Mouse (Mus musculus) induced T-regulatory cell, adult 2 months (primary cell): Measurements from ENCODE around the gene Gsap.
"Not testable (repeated sequence)": the region's sequence is repeated elsewhere in the genome, so short reads cannot be mapped to it uniquely, and the experiment has no call there.

Experiments used
- DNase-seq: peaks from one replicate; pipeline ENCODE4 v3.0.0-alpha.2; 2012; ENCODE audit warnings: low read depth

Gene Gsap

DNA sequence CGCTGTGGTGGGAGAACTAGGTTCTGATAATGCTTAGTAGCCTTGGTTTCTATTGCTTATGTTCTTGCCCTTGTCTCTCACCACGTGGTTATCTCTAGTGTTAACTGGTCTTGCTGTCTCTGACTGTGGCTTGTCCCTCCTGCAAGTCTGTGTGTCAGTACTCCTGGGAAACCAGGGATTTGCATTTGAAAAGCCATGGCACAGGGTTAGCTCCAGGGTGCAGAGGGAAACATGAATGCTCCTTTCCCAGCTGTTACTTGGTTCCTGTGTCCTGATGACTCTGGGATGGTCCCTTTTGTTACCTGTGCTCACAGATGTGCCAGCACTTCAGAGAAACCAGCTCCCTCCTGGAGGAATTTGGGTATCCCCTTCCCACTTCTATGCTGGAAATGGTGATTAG, 3.0 kb upstream of the Gsap start:
- not testable (repeated sequence) for DNase-seq

DNA sequence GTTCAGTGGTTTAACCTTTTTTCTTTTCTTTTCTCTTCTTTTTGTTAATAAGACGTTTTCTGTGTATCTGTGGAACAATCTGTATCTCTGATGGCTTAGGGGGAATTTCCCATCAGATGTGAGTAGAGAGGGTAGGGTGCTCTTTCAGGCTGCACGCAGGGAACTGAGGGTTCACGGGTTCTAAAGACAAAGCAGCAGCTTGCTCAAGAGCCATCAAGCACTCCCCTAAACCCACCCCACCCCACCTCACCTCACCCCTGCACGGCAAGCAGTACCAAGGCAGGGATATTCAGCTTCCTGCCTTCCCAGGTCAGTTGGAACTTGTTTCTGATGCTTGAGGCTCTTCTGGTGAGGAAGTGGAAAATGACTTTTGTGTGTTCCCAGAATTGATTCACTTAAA, 766 bp downstream of the Gsap start:
- DNase-seq, result peak; percentile 76

DNA sequence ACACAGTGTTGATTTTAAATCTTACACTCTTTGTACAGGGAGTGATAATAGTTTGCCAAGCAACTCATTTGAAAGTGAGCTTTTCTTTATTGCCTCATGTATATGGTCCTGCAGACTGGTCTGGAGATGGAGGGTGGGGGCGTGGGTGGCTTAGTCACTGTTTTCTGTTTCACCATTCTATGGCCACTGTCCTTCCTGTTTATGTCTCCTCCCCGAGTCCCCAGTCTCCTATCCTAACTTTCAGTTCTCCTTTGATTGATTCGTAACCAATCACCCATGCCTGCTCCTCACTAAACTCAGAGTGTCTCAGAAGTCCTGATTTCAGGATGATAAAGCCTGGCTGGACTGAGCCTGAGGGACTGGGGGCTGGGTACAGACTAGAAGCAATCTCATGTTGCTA, 2.4 kb downstream of the Gsap start:
- DNase-seq, result peak; percentile 55

- no peak for DNase-seq
These were observed 3.0 kb downstream of the Gsap start for GRCm38 (mm10) chr5:21189036-21189435.

- DNase-seq, result no peak
These were observed 3.4 kb downstream of the Gsap start for GRCm38 (mm10) chr5:21189460-21189859.

DNA sequence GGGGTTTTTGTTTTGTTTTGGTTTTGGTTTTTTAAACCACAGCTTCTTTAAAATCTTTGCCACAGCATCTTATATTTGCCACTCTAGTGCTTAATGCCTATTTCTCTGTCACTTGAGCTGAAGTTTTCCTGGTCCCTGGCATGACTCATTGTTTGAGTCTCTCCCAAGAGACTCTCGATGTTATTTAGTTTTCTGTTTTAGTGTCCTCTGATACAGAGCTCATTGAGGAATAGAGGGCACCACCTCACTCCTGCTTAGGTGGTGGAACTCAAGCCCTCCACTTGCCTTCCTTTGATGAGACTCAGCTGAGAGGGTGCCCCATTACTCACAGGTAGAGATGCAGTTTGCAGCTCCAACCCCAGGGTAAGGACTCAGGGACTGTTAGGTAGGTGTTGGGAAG, 17.4 kb downstream of the Gsap start:
- no peak for DNase-seq

DNA sequence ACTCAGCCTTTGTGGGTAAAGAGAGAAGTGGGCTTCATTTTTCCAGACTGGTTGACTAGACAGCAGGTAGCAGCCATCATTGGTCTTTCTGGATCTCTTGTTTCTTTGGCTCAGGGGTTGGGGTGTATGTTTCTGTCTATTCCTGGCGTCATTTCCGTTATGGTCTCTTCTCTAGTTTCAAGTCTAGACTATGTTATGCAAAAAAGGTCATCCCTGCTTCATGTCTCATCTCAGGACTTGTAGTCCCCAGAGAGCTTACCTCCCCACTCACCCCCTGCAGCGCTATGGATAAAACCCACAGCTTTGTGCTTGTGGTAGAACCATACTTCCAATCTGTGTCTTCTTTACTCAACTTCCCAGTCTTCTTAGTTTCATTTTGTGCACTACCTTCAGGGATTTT, 18.1 kb downstream of the Gsap start:
- no peak for DNase-seq

- no peak for DNase-seq
These were observed 20.0 kb downstream of the Gsap start for GRCm38 (mm10) chr5:21206014-21206413.

DNA sequence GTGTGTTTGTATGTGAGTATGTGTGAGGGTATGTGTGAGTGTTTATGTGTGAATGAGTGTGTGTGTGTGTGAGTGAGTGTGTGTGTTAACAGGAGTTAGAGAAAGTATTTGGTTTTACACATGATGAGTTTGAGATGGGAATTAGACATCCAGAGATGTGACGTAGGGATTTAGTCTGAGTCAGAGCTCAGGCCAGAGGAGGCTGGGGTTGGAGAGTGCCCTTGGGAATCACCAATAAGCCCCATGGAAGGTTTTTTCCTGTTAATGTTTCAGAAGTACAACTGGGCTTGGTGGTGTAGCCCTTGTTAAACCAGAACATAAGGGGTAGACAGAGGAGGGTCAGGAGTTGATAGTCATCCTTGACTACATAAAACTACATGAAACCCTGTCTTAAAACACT, 25.4 kb downstream of the Gsap start:
- DNase-seq, result no peak

DNA sequence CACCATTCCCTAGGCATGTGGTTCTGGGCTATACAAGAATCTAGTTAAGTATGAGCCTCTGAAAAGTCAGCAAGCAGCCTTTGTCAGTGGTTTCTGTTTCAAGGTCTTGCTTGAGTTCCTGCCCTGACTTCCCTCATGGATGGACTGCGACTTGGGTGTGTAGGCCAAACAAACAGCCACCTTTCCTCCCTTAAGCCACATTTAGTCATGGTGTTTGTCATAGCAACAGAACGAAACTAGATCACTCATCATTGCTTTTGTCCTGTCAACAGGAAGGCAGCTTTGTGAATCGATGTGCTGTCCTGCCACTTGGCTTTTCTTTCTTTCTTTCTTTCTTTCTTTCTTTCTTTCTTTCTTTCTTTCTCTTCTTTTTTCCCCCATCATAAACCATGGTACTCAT, 26.9 kb downstream of the Gsap start:
- peak; percentile 58 for DNase-seq

- peak; percentile 52 for DNase-seq
These were observed 27.7 kb downstream of the Gsap start for GRCm38 (mm10) chr5:21213801-21214200.

GRCm38 (mm10) chr5:21217453-21218294, 31.6 kb downstream of the Gsap start:
- DNase-seq, result no peak

DNA sequence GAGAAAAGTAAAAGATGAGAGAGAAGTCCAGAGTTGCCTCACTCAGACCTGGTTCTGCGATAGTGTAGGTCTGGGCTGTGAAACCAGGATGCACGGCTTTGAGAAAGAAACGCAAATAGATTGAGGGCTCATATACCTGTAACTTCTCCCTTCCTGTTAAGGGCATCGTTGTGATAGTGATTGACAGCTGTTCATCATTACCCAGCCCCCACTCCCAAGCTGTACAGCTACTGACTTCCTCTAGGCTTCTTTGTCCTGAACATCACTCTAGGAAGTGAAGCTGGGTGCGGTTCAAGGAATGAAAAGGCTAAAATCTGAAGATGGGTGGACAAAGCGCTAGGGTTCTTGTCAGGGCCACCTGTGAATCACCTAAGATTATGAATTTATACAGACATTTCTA, 46.8 kb downstream of the Gsap start:
- DNase-seq, result no peak

- DNase-seq, result no peak
These were observed 58.5 kb downstream of the Gsap start for GRCm38 (mm10) chr5:21244575-21244974.

GRCm38 (mm10) chr5:21245241-21245640, 59.2 kb downstream of the Gsap start:
- no peak for DNase-seq

DNA sequence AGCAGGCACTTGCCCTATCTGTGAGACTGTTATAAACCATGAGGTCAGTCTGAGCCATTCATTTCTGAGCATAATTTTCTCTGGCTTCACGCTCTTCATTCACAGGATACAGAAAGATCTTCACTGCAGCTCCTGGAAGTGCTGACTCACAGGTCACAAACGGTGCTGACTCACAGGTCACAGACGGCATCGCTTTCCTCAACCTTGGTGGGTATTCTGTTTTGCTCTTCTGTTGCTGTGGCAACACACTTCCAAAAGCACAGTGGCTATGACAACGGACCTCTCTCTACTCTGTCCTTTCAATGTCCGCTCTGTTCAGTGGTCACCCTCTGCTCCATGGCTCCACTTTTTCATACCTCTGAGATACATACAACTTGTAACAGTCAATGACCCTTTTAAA, 60.7 kb downstream of the Gsap start:
- DNase-seq, result no peak

DNA sequence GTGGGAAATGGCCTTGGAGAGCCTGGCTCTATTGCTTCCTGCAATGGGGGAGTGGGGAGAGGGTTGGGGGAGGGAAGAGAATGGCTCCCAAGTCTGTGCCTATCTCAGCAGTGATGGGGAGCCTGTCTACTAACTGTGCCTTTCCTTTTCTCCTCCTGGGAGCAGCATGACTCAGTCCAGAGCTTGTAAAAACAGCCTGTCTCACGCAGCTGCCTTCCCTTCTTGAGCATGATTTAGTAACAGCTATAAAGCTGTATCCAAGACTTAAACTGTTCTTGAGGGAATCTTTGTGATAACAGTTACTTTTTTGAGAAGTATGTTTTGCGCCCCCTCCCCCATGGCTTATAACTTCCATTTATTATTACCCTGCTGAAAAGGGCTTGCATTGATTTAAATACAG, 61.9 kb downstream of the Gsap start:
- no peak for DNase-seq

DNA sequence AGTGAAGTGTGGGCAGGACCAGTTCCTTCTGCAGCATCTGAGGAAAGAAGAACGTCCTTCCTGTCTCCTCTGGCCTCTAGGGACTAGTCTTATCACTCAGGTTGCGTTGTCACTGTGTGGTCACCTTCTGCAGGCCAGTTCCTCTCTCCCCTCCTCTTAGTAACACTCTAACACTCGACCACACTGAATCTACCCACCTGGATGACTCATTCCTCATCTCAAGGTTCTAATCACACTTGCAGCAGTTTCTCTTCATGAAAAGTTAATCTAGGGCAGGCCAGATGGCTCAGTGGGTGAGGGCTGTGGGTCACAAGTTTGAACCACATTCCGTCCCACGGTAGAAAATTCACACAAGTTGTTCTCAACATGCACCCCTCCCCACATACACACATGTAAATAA, 62.8 kb downstream of the Gsap start:
- no peak for DNase-seq

GRCm38 (mm10) chr5:21254731-21255525, 68.9 kb downstream of the Gsap start:
- DNase-seq, result peak; percentile 67

- peak; percentile 77 for DNase-seq
These were observed 69.6 kb downstream of the Gsap start for GRCm38 (mm10) chr5:21255551-21256132.

- DNase-seq, result no peak
These were observed 71.1 kb downstream of the Gsap start for GRCm38 (mm10) chr5:21257126-21257525.

DNA sequence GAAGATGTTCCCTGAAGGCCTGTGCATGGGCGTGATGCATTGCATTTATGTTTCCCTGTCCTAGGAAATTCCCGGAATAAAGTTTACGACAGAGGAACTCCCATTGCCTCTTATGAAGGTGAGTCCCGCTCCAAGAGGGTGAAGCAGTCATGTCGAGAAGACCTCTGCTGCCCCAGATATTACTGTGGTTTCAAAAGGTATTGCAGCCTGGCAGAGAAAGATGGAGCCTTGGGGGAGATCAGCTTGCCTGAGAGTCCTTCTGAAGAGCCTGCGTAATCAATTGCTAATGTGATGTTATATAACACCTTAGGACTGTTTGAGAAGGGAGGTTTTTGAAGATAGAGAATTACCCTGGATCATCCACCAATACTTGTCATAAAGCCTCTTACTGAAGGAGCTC, 71.8 kb downstream of the Gsap start:
- peak; percentile 53 for DNase-seq

- DNase-seq, result no peak
These were observed 74.7 kb downstream of the Gsap start for GRCm38 (mm10) chr5:21260746-21261145.
